Mouse (Mus musculus): Measurements from ENCODE around the gene Tmem237.

The Tmem237 gene

GRCm38 (mm10) chr1:59119720-59120457, at the start of gene Tmem237:
Gene Tmem237 (minus strand): TSS chr1:59120408.
- peak; percentile 91 for DNase-seq (ENCODE audit: low spot score)

GRCm38 (mm10) chr1:59169586-59169985, 49.4 kb upstream of the Tmem237 start:
- DNase-seq (ENCODE audit: low spot score): no peak

GRCm38 (mm10) chr1:59168556-59168955, 48.3 kb upstream of the Tmem237 start:
- no peak for DNase-seq (ENCODE audit: low spot score)

- no peak for DNase-seq (ENCODE audit: low spot score)
These were observed 47.6 kb upstream of the Tmem237 start for GRCm38 (mm10) chr1:59167654-59168425.

GRCm38 (mm10) chr1:59166232-59166905, 46.2 kb upstream of the Tmem237 start:
- no peak for DNase-seq (ENCODE audit: low spot score)

GRCm38 (mm10) chr1:59163918-59164317, 43.7 kb upstream of the Tmem237 start:
- no peak for DNase-seq (ENCODE audit: low spot score)

GRCm38 (mm10) chr1:59163030-59163461, 42.8 kb upstream of the Tmem237 start, which contains the start of gene Mpp4:
Gene Mpp4 (minus strand): TSS chr1:59163389.
- DNase-seq (ENCODE audit: low spot score): no peak

GRCm38 (mm10) chr1:59162309-59163024, 42.3 kb upstream of the Tmem237 start:
- DNase-seq (ENCODE audit: low spot score): no peak

GRCm38 (mm10) chr1:59161396-59161795, 41.2 kb upstream of the Tmem237 start:
- no peak for DNase-seq (ENCODE audit: low spot score)

GRCm38 (mm10) chr1:59160871-59161270, 40.7 kb upstream of the Tmem237 start:
- DNase-seq (ENCODE audit: low spot score): no peak

- no peak for DNase-seq (ENCODE audit: low spot score)
These were observed 38.9 kb upstream of the Tmem237 start for GRCm38 (mm10) chr1:59159136-59159535.

- no peak for DNase-seq (ENCODE audit: low spot score)
These were observed 38.3 kb upstream of the Tmem237 start for GRCm38 (mm10) chr1:59158498-59158897.

- no peak for DNase-seq (ENCODE audit: low spot score)
These were observed 37.6 kb upstream of the Tmem237 start for GRCm38 (mm10) chr1:59157846-59158245.

- DNase-seq (ENCODE audit: low spot score): no peak
These were observed 32.1 kb upstream of the Tmem237 start for GRCm38 (mm10) chr1:59152346-59152745.

GRCm38 (mm10) chr1:59150542-59150941, 30.3 kb upstream of the Tmem237 start:
- no peak for DNase-seq (ENCODE audit: low spot score)

- peak; percentile 39 for DNase-seq (ENCODE audit: low spot score)
These were observed 24.3 kb upstream of the Tmem237 start for GRCm38 (mm10) chr1:59144543-59144942.

- peak; percentile 48 for DNase-seq (ENCODE audit: low spot score)
These were observed 22.6 kb upstream of the Tmem237 start for GRCm38 (mm10) chr1:59142809-59143208.

- no peak for DNase-seq (ENCODE audit: low spot score)
These were observed 14.2 kb upstream of the Tmem237 start for GRCm38 (mm10) chr1:59134419-59134818.

GRCm38 (mm10) chr1:59128879-59129278, 8.7 kb upstream of the Tmem237 start:
- DNase-seq (ENCODE audit: low spot score): no peak

GRCm38 (mm10) chr1:59125558-59125957, 5.3 kb upstream of the Tmem237 start:
- DNase-seq (ENCODE audit: low spot score): no peak

- DNase-seq (ENCODE audit: low spot score): no peak
These were observed 9.7 kb downstream of the Tmem237 start for GRCm38 (mm10) chr1:59110524-59110923.

GRCm38 (mm10) chr1:59102071-59102470, 18.1 kb downstream of the Tmem237 start:
- DNase-seq (ENCODE audit: low spot score): no peak

Measured in urinary bladder, postnatal 25 days (tissue).